Mouse (Mus musculus) forebrain, embryonic 10.5 days (tissue): ENCODE results near the gene Cul1. TPM values are rescaled to one million over a fixed set of nuclear protein-coding genes. Genes with fewer than 3 reads are reported as not detected.

ENCODE experiments used
- DNase-seq: peaks from one replicate; pipeline ENCODE4 v3.0.0-alpha.2; 2017; ENCODE audit warnings: low spot score; ENCODE audit errors: extremely low spot score
- H3K27ac ChIP-seq: fragments of 300-500 bp; sonication (generic); 2 replicates; pipeline ENCODE4 v1.5.1; 2016; ENCODE audit warnings: mild to moderate bottlenecking
- H3K27me3 ChIP-seq: fragments of 300-500 bp; sonication (generic); 2 replicates; pipeline ENCODE4 v1.6.1; 2016; ENCODE audit warnings: mild to moderate bottlenecking; ENCODE audit not compliant: poor library complexity, severe bottlenecking
- H3K36me3 ChIP-seq: fragments of 300-500 bp; sonication (generic); replicated peaks from 2 replicates; pipeline ENCODE4 v1.6.1; 2016; ENCODE audit warnings: mild to moderate bottlenecking, moderate library complexity
- H3K4me1 ChIP-seq: fragments of 300-500 bp; sonication (generic); 2 replicates; pipeline ENCODE4 v1.6.1; 2016
- H3K4me3 ChIP-seq: fragments of 300-500 bp; sonication (generic); 2 replicates; pipeline ENCODE4 v1.5.1; 2016; ENCODE audit warnings: mild to moderate bottlenecking, moderate library complexity
- H3K9me3 ChIP-seq: fragments of 300-500 bp; sonication (generic); 2 replicates; pipeline ENCODE4 v1.6.1; 2016; ENCODE audit warnings: mild to moderate bottlenecking, moderate library complexity
- WGBS: fragments of 180-500 bp; shearing (Covaris S2); methylation state at CpG from one replicate; pipeline ENCODE4 v1.1.7; 2016; 5-methylcytosine and 5-hydroxymethylcytosine counted together
- polyA plus RNA-seq: library from polyadenylated mRNA; unstranded; fragments of >200 nt; fragmentation: Nextera tagmentation; extraction: Ambion mirVana; gene quantifications from 2 replicates; pipeline ENCODE4 v1.2.1, GENCODE M21; 2016

Cul1 gene
- polyA plus RNA-seq, 1 experiment from 2014 or later: 215 TPM

- Histone ChIP-seq H3K9me3 (no peaks in the 10 kb centered on the region), H3K36me3 (peaks cover 4% of the 10 kb centered on the region; the same call in 1 of the 2 replicates), H3K27me3 (no peaks in the 10 kb centered on the region), H3K4me1 (peaks cover 35% of the 10 kb centered on the region), H3K4me3 (peak overlapping the region; percentile 89), H3K27ac (peak overlapping the region; percentile 100)
- WGBS: under 1% methylated on average over 42 of the region's 42 CpGs
- DNase-seq: peak; percentile 82
Measured at GRCm38 (mm10) chr6:47453522-47454130, 428 bp downstream of the Cul1 start.

GRCm38 (mm10) chr6:47454131-47454574 lies 955 bp downstream of the Cul1 start:
- Histone ChIP-seq H3K9me3 (no peaks in the 10 kb centered on the region), H3K4me3 (peak overlapping the region; percentile 89), H3K27ac (peak overlapping the region; percentile 100), H3K36me3 (peaks cover 4% of the 10 kb centered on the region; the same call in 1 of the 2 replicates), H3K4me1 (peaks cover 35% of the 10 kb centered on the region), H3K27me3 (no peaks in the 10 kb centered on the region)
- 0% methylated on average over 60 of the region's 72 CpGs for WGBS
- peak; percentile 72 for DNase-seq

DNA sequence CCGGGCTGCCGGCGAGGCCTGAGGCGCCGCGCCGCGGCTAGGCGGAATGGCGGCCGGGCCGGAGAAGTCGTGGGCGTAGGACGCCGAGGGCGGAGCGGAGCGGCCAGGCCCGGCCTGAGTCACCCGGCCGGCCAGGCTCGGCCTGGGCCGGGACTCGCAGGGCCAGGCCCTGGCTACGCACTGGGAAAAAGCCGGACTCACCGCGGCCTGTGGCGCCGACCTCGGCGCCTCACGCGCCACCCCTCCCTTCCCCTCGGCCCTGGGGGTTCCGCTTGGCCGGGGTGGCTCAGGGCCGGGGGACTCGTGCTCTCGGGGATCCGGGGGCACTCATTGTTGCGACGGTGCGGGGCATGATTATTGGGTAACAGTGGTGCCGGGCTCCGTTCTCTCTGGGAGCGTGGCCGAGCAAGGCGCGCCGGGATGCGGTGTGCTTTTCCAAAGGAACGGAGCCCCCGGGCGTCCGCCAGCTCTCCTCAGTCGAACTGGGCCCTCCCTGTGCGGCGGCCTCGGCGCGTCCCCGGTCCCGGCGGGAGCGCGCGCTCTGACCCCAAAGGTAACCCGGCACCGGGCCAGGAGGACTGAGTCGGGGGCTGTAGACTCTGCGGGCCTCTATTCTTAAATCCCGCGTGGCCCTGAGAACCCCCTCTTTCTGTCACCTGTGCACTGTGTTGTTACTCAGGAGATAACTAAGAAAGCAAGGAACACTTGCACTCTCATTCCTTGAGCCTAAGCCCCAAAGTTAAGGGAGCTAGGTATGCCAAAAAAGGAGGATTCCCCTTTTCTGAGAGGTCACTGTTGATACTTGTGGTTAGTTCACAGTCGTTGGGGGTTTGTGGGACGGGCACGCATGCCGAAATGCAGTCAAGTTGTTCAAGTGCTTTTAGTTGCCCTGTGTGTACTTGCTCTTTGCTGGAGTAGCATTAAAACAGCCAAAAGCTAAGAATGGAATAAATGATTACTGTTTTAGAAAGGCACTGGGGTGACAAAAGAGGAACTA lies 1.7 kb downstream of the Cul1 start:
- Histone ChIP-seq H3K4me3 (peak overlapping the region; percentile 89), H3K9me3 (no peaks in the 10 kb centered on the region), H3K27ac (peak overlapping the region; percentile 100), H3K4me1 (peaks cover 35% of the 10 kb centered on the region), H3K27me3 (no peaks in the 10 kb centered on the region), H3K36me3 (peaks cover 4% of the 10 kb centered on the region; the same call in 1 of the 2 replicates)
- under 1% methylated on average over 78 of the region's 79 CpGs for WGBS
- DNase-seq: peak; percentile 75

GRCm38 (mm10) chr6:47455843-47456242 lies 2.6 kb downstream of the Cul1 start:
- no peak for DNase-seq
- Histone ChIP-seq H3K27ac (peak overlapping the region; percentile 100), H3K4me3 (peak overlapping the region; percentile 89), H3K4me1 (peaks cover 35% of the 10 kb centered on the region), H3K36me3 (peaks cover 4% of the 10 kb centered on the region; the same call in 1 of the 2 replicates), H3K27me3 (no peaks in the 10 kb centered on the region), H3K9me3 (no peaks in the 10 kb centered on the region)
- WGBS: 94% methylated on average over 1 of the region's 1 CpGs

GRCm38 (mm10) chr6:47456853-47457252 lies 3.7 kb downstream of the Cul1 start:
- WGBS: 88% methylated on average over 2 of the region's 2 CpGs
- H3K27me3 ChIP-seq: no peaks in the 10 kb centered on the region
- H3K4me1 ChIP-seq: peaks cover 35% of the 10 kb centered on the region
- no peaks in the 10 kb centered on the region for H3K9me3 ChIP-seq
- no peak overlapping the region for H3K27ac ChIP-seq
- peaks cover 9% of the 10 kb centered on the region for H3K36me3 ChIP-seq
- no peak for DNase-seq
- H3K4me3 ChIP-seq: no peak overlapping the region

GRCm38 (mm10) chr6:47465400-47465799 lies 12.2 kb downstream of the Cul1 start:
- Histone ChIP-seq H3K27me3 (no peaks in the 10 kb centered on the region), H3K4me1 (no peaks in the 10 kb centered on the region), H3K9me3 (peaks cover 14% of the 10 kb centered on the region; the same call in 1 of the 2 replicates), H3K36me3 (peaks cover 49% of the 10 kb centered on the region), H3K27ac (no peak overlapping the region), H3K4me3 (no peak overlapping the region)
- no peak for DNase-seq
- WGBS: 81% methylated on average over 2 of the region's 2 CpGs

DNA sequence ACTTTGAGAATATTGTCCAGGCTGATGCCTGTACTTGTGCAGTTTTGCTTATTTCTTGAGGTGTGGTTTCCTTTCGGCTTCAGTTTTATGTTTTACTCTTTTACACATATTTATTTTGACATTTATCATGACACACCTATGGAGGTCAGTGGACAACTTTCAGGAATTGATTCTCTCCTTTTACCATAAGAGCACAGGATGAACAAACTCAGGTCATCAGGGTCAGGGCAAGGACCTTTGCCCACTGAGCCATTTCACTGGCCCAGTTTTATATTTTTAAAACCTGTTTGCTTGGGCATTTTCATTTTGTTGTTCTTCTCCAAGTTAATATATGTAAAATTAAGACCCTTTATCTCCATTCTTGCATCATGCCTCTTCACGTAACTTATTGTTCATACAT lies 13.3 kb downstream of the Cul1 start:
- WGBS: 92% methylated on average over 2 of the region's 2 CpGs
- H3K9me3 ChIP-seq: peaks cover 14% of the 10 kb centered on the region; the same call in 1 of the 2 replicates
- peaks cover 45% of the 10 kb centered on the region for H3K36me3 ChIP-seq
- H3K27me3 ChIP-seq: no peaks in the 10 kb centered on the region
- no peaks in the 10 kb centered on the region for H3K4me1 ChIP-seq
- no peak for DNase-seq
- no peak overlapping the region for H3K4me3 ChIP-seq
- H3K27ac ChIP-seq: no peak overlapping the region

DNA sequence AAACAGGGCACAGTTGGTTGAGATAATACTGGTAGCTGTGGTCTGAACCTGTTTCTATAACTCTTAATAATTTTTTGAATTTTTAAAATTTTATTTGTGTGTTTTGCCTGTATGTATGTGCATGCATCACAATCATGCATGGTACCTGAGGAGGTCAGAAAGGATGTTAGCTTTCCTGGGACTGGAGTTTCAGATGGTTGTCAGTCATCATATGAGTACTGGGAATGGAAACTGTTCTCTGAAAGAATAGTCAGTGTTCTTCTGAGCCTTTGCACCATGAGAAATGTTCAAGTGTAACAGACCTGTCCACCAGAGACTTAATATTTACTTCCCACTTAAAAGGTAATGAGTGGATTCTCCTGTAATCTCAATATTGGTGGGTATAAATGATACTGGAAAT lies 13.9 kb downstream of the Cul1 start:
- peaks cover 50% of the 10 kb centered on the region for H3K36me3 ChIP-seq
- H3K27me3 ChIP-seq: no peaks in the 10 kb centered on the region
- H3K4me3 ChIP-seq: no peak overlapping the region
- DNase-seq: no peak
- peaks cover 14% of the 10 kb centered on the region; the same call in 1 of the 2 replicates for H3K9me3 ChIP-seq
- H3K4me1 ChIP-seq: no peaks in the 10 kb centered on the region
- H3K27ac ChIP-seq: no peak overlapping the region

- peaks cover 32% of the 10 kb centered on the region; the same call in 1 of the 2 replicates for H3K9me3 ChIP-seq
- H3K4me3 ChIP-seq: no peak overlapping the region
- no peaks in the 10 kb centered on the region for H3K27me3 ChIP-seq
- no peaks in the 10 kb centered on the region for H3K4me1 ChIP-seq
- DNase-seq: no peak
- H3K27ac ChIP-seq: no peak overlapping the region
- peaks cover 75% of the 10 kb centered on the region for H3K36me3 ChIP-seq
Measured at GRCm38 (mm10) chr6:47469760-47470159, 16.6 kb downstream of the Cul1 start.

- peaks cover 43% of the 10 kb centered on the region for H3K9me3 ChIP-seq
- H3K27me3 ChIP-seq: no peaks in the 10 kb centered on the region
- H3K4me3 ChIP-seq: no peak overlapping the region
- no peaks in the 10 kb centered on the region for H3K4me1 ChIP-seq
- H3K27ac ChIP-seq: no peak overlapping the region
- no peak for DNase-seq
- peaks cover 62% of the 10 kb centered on the region for H3K36me3 ChIP-seq
Measured at GRCm38 (mm10) chr6:47472444-47472843, 19.2 kb downstream of the Cul1 start.

DNA sequence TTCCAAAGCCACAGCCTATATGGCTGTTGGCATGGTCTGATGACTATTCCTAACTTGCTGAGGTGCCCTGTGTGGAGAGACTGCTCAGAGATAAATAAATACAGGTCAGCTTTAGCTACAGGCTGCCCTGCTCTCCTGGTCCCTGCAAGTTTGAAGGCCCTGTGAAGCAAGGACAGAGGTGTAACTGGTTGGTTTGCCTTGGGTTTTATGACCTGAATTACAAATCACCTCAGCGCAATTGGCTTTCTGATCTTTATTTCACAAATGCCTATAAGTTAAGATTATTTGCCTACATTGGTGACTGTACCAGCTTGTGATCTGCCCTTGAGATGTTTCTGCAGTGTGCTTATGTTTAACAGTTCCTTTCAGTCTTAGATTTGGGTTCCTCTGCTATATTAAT lies 28.8 kb downstream of the Cul1 start:
- 100% methylated on average over 1 of the region's 1 CpGs for WGBS
- Histone ChIP-seq H3K36me3 (peaks cover 37% of the 10 kb centered on the region), H3K9me3 (peaks cover 9% of the 10 kb centered on the region; the same call in 1 of the 2 replicates), H3K4me3 (no peak overlapping the region), H3K27ac (no peak overlapping the region), H3K27me3 (no peaks in the 10 kb centered on the region), H3K4me1 (no peaks in the 10 kb centered on the region)
- DNase-seq: no peak

GRCm38 (mm10) chr6:47494562-47494961 lies 41.4 kb downstream of the Cul1 start:
- 95% methylated on average over 4 of the region's 4 CpGs for WGBS
- no peak for DNase-seq
- Histone ChIP-seq H3K27ac (no peak overlapping the region), H3K9me3 (no peaks in the 10 kb centered on the region), H3K4me1 (no peaks in the 10 kb centered on the region), H3K36me3 (peaks cover 40% of the 10 kb centered on the region), H3K4me3 (no peak overlapping the region), H3K27me3 (no peaks in the 10 kb centered on the region)

GRCm38 (mm10) chr6:47520030-47520429 lies 66.8 kb downstream of the Cul1 start:
- H3K36me3 ChIP-seq: peaks cover 100% of the 10 kb centered on the region
- H3K4me1 ChIP-seq: no peaks in the 10 kb centered on the region
- H3K4me3 ChIP-seq: no peak overlapping the region
- WGBS: 93% methylated on average over 2 of the region's 2 CpGs
- no peaks in the 10 kb centered on the region for H3K9me3 ChIP-seq
- no peak overlapping the region for H3K27ac ChIP-seq
- H3K27me3 ChIP-seq: no peaks in the 10 kb centered on the region
- no peak for DNase-seq
